Mouse (Mus musculus) C2C12 (cell line): ENCODE results near the gene Map3k7cl.

Experiments used
- CTCF ChIP-seq: IDR thresholded peaks from one replicate; pipeline ENCODE4 v1.5.1; 2011; ENCODE audit not compliant: control insufficient read depth, insufficient read depth, insufficient read length
- MAX ChIP-seq: IDR thresholded peaks from one replicate; pipeline ENCODE4 v1.6.1; 2011; ENCODE audit warnings: mild to moderate bottlenecking, control low read depth
- USF1 ChIP-seq: IDR thresholded peaks from one replicate; pipeline ENCODE4 v1.6.1; 2011; ENCODE audit warnings: low read depth, mild to moderate bottlenecking, control low read depth, moderate library complexity

DNA sequence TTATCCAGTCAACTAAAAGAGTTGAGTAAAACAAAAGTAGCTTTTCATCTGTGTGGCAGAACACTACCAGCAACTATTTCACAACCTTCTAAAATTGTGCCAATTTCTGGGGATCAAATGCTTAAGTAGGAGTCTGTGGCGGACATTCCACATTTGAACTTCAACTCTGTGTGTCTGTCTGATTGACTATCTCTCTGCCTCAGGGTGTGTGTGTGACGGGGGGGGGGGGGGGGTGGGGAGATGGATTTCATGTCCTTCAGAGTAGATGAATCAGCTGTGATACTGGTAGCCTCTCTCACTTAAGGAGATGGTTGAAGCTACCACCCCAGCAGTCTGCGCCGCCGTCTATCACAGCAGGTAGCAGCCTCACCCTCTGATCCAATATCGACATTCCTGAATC is 54.8 kb downstream of the Map3k7cl start:
- no peak for TF ChIP-seq MAX
- no peak for TF ChIP-seq CTCF
- no peak for TF ChIP-seq USF1
